Mouse (Mus musculus) lung, adult 18-20 months (tissue): ENCODE measurements around the gene Sav1.

Experiments used
- DNase-seq, 2 experiments: peaks; one replicate each; pipeline ENCODE4 v3.0.0; 2022; ENCODE audit warnings: mixed read lengths in 2 of 2

The Sav1 gene

DNA sequence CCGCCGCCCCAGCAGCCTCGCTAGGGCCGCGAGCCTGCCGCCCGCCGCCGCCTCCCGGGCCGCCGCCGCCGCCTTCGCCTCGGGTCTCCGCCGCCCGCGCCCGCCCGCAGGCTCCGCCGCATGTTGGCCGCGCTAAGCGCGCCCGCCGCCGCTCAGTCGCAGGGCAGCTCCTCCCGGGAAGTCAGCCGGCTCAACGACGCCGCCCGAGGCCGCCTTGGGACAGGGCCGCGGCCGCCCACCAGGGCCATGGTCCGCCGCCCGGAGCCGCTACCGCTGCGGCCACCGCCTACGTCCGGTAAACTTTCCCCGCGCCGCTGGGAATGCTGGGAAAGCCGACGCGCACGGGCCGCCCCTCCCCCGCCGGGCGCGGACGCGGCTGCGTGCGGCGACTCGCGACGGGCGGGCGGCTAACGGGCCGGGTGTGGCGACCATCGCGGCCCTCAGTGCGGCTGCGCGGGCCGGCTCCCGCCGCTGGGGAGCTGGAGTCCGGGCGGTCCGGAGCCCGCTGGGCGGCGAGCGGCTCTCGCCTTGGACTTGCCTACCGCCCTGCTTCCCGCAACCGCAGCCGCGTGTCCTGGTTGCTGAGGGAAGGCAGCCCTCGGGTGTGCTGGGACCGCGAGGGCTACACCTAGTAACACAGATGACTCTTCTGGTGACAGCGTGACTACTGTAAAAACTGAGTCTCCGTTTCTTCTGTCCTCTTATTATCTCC, at the start of gene Sav1:
Gene Sav1, minus strand, starts transcription at position 217 of the 712 bp plus-strand sequence.
- DNase-seq: peak; percentile 90 to 93

DNA sequence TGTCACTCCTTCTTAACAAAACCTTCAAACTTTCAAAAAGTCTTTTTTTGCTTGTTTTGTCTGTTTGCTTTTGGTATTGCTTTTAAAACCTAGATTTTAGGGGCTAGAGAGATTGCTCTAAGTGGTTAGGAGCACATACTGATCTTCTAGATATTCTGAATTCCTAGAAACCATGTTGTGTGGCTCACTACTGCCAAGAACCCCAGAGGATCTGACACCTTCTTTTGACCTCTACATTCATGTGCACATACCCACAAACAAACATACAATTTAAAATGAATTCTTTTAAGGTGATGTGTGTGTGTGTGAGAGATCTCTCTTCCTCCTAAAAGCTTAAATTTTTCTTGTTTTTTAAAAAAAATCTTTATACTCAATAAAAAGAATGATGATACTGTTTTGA, 39.4 kb upstream of the Sav1 start:
- no peak for DNase-seq

DNA sequence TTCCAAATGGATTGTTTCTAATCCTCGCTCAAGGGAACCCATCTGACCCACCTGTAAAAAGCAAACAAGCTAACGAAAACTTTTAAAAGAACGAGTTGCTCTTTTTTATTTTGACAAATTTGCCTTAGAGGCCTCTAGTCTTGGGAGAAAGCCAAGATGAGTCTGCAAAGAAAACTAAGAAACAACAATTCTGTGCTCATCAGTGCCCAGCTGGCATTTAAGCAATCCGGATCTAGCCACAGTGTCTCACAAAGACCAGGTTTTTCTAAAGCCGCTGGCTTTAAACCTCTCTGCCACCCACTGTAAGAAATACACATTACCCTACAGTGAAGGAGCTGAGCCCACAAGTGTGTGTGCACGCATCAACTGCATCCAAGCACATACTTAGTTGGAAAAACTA, 38.6 kb upstream of the Sav1 start:
- DNase-seq: no peak

DNA sequence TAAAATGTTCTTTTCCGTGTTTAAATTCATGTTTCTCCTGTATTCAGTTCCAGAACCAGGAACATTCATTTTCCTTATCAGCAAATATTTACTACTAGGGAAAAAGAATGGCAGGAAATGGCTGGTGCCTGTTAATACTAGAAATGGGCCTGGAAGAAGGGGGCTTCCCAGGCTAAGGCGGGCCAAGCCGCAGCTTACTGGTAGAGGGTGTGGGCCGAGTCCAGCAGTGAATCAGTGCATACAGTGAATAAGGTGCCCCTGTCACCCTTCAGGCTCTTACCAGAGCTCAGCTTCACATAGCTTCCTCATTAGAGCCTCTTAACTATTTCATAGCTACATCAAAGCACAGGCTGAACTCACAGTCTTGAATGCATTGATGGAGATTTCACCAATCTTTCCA, 36.8 kb upstream of the Sav1 start:
- DNase-seq: peak in 1 of 2 experiments; percentile 33

DNA sequence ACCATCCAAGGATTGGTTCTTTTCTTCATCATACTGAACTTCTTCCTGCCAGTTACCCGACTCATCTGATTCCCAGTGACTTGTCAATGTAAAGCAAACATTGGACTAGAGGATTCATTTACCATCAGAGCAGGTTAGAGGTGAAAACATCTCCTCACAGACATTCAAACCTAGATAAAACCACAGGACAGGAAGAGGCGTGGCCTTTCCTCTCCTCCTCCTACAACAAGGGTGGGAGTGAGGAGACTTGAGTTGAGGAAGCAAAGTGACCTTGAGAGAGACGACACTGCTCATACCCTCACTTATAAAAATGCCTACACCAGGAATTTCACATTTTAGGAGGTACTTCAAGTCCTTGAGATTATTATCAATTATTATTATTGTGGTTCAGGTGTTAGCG, 31.4 kb upstream of the Sav1 start:
- DNase-seq: no peak

DNA sequence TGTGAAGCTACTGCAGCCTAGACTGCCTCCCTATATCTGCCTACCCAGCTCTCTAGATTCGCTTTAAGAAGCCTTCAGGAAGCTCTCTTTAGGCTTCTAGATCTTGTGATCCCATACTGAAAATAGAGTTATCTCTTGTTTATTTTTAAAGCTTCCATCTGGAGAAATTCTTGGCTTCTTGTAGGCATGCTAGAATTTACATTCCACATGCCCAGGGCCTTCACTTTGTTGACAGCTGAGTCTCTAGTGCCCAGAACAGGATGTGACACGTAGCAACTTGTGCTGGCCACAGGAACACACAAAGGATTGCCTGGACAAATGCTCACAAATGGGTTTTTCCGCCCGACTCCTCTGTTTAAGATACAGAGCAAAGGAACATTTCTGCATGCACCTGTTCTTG, 29.1 kb upstream of the Sav1 start:
- peak; percentile 22 to 53 for DNase-seq

DNA sequence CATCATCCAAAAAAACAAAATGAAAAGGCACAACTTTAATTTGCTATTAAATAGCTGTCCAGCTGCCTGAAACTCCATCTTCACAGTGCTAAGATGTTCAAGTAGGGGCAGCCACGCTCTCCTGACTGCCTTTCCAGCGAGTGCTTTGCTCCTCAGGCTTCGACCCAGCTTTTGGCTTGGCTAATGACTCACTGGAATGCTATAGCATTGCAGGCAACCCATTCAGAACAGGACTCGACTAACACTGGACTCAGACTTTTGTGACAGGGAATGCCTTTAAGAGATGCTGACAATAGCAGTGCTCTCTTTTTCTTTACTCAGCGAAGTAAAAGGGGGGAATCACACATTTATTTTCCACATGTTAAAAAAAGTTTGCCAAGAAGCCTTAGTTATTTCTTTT, 24.9 kb upstream of the Sav1 start:
- DNase-seq: no peak

DNA sequence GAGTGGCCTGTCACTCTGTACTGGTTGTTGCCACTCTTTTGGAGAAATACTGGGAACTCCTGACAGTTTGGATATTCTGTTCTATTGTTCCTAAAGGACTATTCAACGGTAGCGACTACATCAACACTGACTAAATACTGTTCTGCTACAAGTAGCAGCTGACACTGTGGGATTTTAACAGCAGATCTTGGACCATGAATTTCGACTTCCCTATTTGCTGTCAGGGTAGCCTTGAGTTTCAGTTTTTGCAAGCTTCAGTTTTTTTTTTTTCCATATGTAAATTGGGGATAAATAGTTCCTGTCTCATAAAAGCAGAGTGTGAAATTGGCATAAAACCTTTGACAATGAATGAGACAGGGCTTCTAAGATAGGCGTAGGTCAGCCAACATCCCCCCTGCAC, 23.6 kb upstream of the Sav1 start:
- DNase-seq: no peak

DNA sequence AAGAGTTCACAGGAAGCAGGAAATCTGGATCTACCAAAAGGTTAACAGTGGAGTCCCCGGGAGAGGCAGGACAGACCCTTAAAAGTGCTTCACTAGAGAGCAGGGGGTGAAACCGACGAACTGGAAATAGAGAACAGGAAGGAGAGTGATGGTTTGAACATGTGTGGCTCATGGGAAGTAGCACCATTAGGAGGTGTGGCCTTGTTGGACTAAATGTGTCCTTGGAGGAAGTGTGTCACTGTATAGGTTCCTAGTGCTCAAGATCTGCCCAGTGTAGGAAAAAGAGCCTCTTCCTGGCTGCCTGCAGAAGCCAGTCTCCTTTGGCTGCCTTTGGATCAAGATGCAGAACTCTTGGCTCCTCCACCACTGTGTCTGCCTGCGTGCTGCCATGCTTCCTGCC, 18.3 kb upstream of the Sav1 start:
- no peak for DNase-seq

DNA sequence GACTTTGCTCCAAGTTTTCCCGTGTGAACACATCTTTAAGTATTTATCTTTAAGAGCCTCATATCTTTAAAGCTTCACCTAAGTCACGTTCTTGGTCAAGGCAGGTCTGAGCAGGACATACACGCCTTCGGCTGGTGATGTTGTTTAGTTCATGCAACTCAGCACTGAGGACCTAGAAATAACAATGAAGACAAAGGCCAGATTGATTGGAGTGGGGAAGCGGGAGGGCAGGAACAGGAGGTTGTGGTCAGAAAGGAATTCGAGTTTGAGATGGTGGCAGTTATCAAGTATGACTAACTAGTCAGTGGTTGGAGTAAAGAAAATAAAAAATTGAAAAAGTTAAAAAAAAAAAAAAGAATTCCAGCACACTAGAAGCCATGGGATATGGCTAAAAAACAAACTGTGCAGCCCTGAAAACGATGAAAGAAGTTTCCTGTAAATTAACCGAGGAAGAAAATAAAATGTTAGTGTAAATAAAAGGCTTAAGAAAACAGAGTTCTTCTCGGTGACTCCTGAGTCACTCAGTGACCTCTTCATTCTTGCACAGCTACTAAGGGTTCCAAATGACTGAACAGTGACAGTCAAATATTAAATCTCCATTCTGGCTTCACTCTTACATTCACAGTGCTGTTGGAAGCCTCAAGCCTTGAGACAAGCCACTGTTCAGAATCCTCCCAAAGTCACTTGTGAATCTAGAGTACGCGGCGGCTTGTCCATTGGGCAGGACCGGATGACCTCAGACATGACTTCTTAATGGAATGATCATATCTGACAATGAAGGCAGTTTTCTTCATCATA, 11.6 kb upstream of the Sav1 start:
- no peak for DNase-seq

DNA sequence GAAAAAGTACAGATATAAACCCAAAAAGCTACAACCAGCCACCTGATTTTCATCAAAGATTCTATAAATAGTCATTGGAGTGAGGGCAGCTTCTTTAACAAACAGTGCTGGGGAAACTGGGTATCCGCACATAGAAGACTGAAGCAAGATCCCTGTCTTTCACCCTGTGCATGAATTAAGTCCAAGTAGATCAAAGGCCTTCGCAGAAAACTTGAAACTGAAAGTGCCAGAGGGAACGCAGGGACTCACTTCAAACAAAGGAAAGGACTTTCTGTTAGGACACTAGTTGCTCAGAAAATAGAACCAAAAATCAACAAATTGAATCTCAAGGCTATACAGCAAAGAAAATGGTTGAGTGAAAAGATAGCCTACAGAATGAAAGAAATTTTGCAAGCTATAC, 8.6 kb upstream of the Sav1 start:
- DNase-seq: no peak

DNA sequence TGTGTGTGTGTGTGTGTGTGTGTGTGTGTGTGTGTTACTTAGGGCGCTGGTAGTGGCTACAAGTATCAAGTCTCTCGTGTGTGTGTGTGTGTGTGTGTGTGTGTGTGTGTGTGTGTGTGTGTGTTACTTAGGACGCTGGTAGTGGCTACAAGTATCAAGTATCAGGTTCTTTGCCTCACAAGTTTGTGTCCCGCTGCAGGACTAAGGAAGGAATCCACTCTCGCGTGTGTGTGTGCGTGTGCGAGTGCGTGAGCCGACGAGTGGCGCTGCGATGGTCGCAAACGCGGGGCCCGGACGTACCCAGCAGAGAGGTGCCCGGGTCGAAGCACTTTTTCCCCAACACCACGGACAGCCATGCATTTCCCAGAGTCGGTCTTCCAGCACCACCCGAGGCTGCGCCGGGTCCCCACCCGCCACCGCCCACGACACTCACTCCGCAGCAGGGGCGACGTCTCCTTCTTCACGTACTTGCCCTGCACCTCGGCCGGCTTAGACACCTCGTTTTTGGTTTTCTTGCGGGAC, 500 bp downstream of the Sav1 start:
- peak; percentile 28 to 40 for DNase-seq

DNA sequence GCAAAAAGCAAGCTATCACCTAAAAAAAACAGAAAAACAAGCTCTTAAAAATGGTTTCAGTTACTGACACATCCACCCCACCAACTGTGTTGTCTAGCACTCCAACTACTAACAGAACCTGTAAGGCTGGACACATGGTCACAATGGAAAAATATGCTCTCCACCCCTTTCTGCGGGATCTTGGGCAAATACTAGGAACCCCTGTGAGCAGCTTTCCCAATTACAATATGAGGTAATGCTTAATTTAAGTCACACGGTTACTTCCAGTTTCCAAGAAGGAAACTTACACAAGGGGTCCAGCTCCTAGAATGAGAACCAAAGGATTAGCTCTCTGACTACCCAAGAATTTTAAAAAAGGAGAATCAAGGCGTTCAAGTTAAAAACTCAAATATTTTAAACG, 1.3 kb downstream of the Sav1 start:
- DNase-seq: peak; percentile 45 to 72

DNA sequence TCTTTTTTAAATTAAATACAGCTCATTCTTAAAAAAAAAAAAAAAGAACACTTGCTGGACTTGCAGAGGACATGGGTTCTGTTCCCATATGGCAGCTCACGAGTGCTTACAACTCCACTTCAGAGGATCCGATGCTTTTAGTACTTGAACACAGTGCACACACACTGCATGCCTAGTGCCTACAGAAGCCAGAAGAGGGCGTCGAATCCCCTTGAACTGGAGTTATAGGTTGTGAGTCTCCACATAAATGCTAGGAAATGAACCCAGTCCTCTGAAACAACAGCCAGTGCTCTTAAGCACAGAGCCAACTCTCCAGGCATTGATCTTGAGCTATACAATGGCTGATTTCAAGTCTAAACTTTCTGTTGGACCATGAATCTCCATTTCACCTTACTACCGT, 3.9 kb downstream of the Sav1 start:
- DNase-seq: no peak

DNA sequence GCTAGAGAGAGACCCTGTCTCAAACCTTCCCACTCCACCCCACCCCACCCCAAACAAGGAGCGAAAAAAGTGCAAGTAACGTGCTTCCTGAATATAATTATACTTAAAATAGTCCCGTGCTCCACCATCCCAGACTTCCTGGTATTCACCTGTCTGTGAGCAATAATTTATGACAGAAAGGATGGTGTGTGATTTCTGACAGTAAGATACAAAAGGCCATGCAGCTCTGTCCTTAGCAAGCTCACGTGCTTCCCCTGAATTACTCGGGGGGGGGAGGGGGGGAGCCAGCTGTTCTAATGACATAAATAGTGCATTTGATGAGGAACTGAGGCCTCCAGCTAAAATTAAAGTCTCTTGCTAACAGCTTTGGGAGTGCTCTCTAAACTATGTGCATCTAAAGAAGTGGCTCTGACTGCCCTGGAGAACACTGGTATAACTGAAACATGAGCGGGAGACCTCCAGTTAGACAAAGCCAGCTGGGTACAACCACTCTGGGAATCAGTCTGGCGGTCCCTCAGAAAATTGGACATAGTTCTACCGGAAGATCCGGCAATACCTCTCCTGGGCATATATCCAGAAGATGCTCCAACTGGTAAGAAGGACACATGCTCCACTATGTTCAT, 9.3 kb downstream of the Sav1 start:
- no peak for DNase-seq

DNA sequence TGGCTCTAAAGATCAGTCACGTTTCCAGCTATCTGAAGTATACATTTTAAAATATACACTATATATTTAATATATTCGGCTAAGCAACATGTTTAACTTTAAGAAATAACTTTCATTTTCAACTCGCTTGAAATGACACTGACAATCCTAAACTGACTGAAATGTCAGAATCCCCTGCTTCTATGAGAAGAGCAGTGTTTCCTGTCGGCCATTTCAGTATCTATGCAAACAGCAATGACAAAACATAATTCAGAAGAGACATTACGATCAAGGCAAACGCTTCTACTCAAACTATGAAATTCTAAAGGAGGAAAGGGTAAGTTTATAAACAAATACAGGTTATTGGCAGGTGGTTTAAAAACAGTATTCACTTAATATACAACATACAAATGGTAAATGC, 10.1 kb downstream of the Sav1 start:
- no peak for DNase-seq

DNA sequence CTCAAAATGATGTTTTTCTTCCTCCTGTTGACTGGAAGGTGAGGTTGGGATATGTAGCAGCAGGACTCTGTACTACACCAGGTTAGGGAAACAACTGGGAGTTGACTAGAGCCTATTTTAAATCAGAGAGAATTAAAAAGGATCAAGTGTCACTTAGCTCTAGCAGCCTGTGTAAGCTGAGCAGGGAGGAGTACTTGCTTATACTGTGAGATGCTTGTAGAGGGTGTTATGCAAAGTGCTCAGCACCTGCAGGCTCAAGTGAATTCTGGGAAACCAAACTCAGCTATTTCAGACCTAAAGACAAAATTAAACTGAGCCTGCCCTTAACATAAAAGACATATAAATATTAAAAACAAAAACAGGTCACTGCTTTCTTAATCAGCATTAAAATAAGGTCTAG, 13.1 kb downstream of the Sav1 start:
- DNase-seq: no peak

DNA sequence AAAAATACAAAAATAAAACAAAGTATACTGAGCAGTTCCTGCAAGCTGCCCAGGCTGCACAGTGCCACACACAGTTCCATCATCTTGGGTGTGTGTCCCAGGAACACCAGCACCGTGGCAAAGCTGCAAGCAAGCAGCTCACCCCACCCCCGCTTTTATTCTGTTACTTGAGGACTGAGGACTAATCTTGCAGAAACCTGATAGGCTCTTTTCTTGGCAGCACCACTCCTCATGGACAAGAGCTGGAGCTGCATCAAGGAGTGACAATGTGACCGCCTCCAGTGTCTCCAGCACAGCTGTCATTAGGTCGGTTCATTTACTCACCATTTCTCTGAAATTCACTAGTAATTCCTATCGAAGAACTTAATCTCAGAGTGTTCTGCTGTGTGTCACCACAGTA, 18.6 kb downstream of the Sav1 start:
- DNase-seq: no peak

DNA sequence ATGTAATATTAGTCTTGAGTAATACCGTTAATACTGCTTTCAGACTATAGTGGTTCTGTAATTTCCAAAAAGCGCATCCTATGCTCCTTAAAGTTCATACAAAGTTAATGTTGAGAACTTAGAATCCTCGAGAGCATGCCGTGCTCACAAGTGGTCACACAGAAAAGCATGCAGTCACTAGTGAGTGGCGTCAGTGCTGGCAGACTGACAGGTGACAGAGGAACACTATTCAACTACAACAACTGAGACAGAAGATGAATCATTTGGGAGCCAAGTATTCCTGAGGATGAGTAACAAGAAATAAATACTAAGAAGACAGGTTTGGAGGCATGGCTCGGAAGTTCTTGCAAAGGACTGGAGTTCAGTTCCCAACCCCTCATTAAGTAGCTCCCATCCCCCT, 19.7 kb downstream of the Sav1 start:
- no peak for DNase-seq

DNA sequence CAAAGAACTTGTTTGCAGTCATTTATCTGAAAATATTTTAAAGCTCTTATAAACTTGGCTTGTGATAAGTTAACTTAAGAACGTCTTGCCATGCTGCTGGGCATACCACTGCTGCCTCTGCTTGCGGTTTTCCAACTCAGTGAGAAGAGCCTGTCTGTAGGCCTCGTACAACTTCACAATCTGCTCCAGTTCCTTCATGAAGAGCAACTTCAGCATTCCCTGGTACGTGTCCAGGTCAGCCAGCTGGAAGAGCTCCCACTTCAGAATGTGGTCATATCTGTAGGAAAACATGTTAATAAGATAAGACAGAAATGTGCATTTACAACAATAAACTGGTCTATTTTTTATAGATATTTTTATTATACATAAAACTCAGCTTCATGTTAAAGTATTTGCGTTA, 20.7 kb downstream of the Sav1 start:
- peak; percentile 43 to 46 for DNase-seq

DNA sequence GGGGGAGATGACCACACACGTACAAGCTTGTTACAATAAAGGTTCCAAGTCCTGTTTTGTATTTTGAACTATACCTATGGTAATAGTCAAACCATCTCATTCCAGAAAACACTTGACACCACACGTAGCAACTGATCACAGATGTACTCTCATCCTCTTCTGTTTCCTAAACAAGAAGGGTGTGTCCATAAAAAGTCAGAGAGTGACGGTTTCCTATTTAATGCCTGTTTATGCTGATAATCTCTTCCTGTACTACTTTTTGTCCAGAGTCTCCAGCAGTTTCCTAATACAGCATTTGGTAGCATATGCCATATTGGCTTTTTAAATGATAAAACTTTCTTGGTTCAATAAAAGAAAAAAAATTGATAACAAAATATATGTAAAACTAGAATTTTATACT, 21.2 kb downstream of the Sav1 start:
- no peak for DNase-seq

DNA sequence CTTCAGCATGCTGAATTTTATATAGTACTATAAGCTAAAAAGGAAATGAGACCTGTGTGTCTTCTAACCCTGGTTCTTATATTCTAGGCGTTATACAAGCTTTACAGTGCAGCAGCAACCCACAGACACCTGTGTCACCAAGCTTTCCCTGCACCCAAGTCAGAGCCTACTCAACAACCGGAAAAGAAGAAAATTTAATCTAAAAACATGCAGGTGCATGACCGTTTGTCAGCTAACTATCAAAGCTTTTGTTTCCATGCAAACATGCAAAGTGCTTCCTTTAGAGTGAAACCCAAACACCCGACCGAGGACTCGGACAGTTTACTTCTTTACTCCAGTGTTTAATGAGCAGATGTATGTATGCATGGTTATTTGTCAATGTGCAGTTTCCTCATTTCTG, 23.7 kb downstream of the Sav1 start:
- no peak for DNase-seq

DNA sequence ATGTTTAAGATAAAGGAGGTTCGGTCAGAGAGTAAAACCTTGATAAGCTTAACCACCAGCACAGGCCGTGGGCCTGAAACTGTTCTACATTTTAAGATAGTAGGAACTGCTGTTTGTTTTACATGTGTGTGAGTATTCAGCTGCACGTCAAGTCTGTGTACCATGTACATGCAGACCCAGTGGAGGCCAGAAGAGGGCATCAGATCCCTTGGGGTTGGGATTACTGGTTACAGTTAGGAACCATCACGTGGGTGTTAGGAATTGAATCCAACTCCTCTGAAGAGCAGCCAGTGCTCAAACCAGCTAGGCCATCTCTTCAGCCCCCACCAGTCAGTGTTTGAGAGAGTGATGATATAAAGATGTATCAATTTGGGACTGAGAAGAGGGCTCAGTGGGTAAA, 24.3 kb downstream of the Sav1 start:
- peak; percentile 74 to 79 for DNase-seq

DNA sequence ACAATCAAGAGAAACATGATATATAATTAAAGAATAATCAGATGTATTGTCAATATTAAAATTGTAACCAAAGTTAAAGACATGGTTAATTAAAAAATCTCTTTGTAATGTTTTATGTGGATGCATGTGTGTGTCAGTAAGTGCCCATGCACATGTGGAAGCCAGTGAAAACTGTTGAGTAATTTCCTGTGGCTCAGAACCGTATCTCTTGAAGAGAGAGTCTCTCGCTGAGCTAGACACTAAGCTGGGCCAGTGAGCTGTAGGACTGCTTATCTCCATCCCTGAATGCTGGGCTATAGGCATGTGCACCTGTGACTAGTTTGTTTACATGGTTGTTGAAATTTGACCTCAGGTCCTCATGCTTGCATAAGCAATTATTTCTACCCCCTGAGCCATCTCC, 29.4 kb downstream of the Sav1 start:
- DNase-seq: no peak
